8 mouse cellular contexts compared by ENCODE assay signal in genomic region chr17:33811142-33811516, GRCm38 (mm10). TPM values are rescaled to one million over a fixed set of nuclear protein-coding genes. Genes with fewer than 3 reads are reported as not detected.
DNase-seq lines count a peak whose midpoint lies in the region; ATAC-seq and TF ChIP-seq lines count a peak whose summit lies in the region.

No protein-coding gene starts in this region.

- TF ChIP-seq CTCF in CH12.LX (conservative IDR thresholded peaks at IDR 0.05 in 1 of 2, IDR thresholded peaks at IDR 0.05 in 1 of 2; ENCODE audit: low read depth in 2 of 2, low read length in 2 of 2): no peak
- no peak for TF ChIP-seq CTCF in heart, postnatal 0 days (IDR thresholded peaks at IDR 0.05; ENCODE audit: low read depth)
- TF ChIP-seq CTCF in lung, postnatal 0 days (IDR thresholded peaks at IDR 0.05): no peak

- H3K4me3 ChIP-seq in CH12.LX (replicated peaks in 1 of 3; ENCODE audit: low read depth in 2 of 3, low read length in 2 of 3, poor library complexity in 1 of 3): no peak overlapping the region
- H3K4me3 ChIP-seq in heart, postnatal 0 days (ENCODE audit: low read depth, low read length): peak overlapping the region; percentile 56
- peak overlapping the region; percentile 76 for H3K4me3 ChIP-seq in lung, postnatal 0 days (ENCODE audit: low read depth, low read length)

- no peak for TF ChIP-seq EP300 in CH12.LX (IDR thresholded peaks at IDR 0.05; ENCODE audit: low read length)
- no peak for TF ChIP-seq EP300 in heart, postnatal 0 days (IDR thresholded peaks at IDR 0.05; ENCODE audit: low read depth)
- no peak for TF ChIP-seq EP300 in lung, postnatal 0 days (IDR thresholded peaks at IDR 0.05)

- no peaks in the 10 kb centered on the region for H3K9me3 ChIP-seq in CH12.LX (replicated peaks; ENCODE audit: low read length)
- no peaks in the 10 kb centered on the region for H3K9me3 ChIP-seq in heart, postnatal 0 days (replicated peaks; ENCODE audit: control insufficient read depth, low read length)
- H3K9me3 ChIP-seq in lung, postnatal 0 days (ENCODE audit: low read length): no peaks in the 10 kb centered on the region

- H3K4me1 ChIP-seq in CH12.LX (ENCODE audit: control insufficient read depth in 1 of 2, insufficient read depth in 2 of 2): peaks cover 10 to 19% of the 10 kb centered on the region in 2 experiments
- no peaks in the 10 kb centered on the region for H3K4me1 ChIP-seq in heart, postnatal 0 days (ENCODE audit: control insufficient read depth, insufficient read depth)
- peaks cover 26% of the 10 kb centered on the region; the same call in 1 of the 2 replicates for H3K4me1 ChIP-seq in lung, postnatal 0 days (ENCODE audit: insufficient read depth, low read depth, low read length)

- H3K79me2 ChIP-seq in CH12.LX (replicated peaks; ENCODE audit: control insufficient read depth, extremely low read depth, insufficient read depth, poor library complexity, severe bottlenecking): no peaks in the 10 kb centered on the region

- ATAC-seq in heart, postnatal 0 days (ENCODE audit: insufficient read depth, low read depth): peak; percentile 36
- ATAC-seq in lung, postnatal 0 days: no peak
- no peak for ATAC-seq in granulocyte monocyte progenitor cell, adult 5-6 weeks (replicated peaks; ENCODE audit: poor library complexity, severe bottlenecking)

- TF ChIP-seq POLR2A in CH12.LX (IDR thresholded peaks at IDR 0.05; ENCODE audit: low read depth, low read length): no peak

- peak; percentile 52 for DNase-seq in adrenal gland, postnatal 14 days
- DNase-seq in adrenal gland, adult 18-20 months (ENCODE audit: low spot score in 2 of 2): no peak
- no peak for DNase-seq in CH12.LX (ENCODE audit: extremely low read depth)
- DNase-seq in heart, postnatal 0 days (ENCODE audit: low spot score): peak; percentile 34
- no peak for DNase-seq in lung, postnatal 0 days (ENCODE audit: low spot score)
- DNase-seq in frontal cortex, adult 2 months (ENCODE audit: extremely low spot score in 1 of 2, low spot score in 1 of 2): no peak
- no peak for DNase-seq in frontal cortex, postnatal 25 days (ENCODE audit: low spot score in 2 of 2)

- in situ Hi-C loops in CH12.LX (cut with MboI; ENCODE audit: low pct_ligation_motif_present, low pct_unique_long_range_greater_than_20kb, low sequenced_read_pairs): no loop called here

- H3K27me3 ChIP-seq in CH12.LX (replicated peaks): peaks cover 7% of the 10 kb centered on the region
- peaks cover 27% of the 10 kb centered on the region for H3K27me3 ChIP-seq in heart, postnatal 0 days (ENCODE audit: control insufficient read depth, insufficient read depth, low read length)
- no peaks in the 10 kb centered on the region for H3K27me3 ChIP-seq in lung, postnatal 0 days (replicated peaks; ENCODE audit: insufficient read depth, low read length)

- H3K36me3 ChIP-seq in CH12.LX (replicated peaks in 1 of 2; ENCODE audit: control insufficient read depth in 1 of 2, insufficient read depth in 1 of 2, low read length in 1 of 2): peaks cover 0 to 9% of the 10 kb centered on the region in 2 experiments
- no peaks in the 10 kb centered on the region for H3K36me3 ChIP-seq in heart, postnatal 0 days (replicated peaks; ENCODE audit: control insufficient read depth, insufficient read depth, low read length)
- no peaks in the 10 kb centered on the region for H3K36me3 ChIP-seq in lung, postnatal 0 days (ENCODE audit: insufficient read depth, low read length)

- H3K27ac ChIP-seq in CH12.LX (ENCODE audit: insufficient read depth, low read depth): no peak overlapping the region
- H3K27ac ChIP-seq in heart, postnatal 0 days (ENCODE audit: low read depth): peak overlapping the region; percentile 80
- H3K27ac ChIP-seq in lung, postnatal 0 days (ENCODE audit: low read length): peak overlapping the region; percentile 92

- dilution Hi-C loops in CH12.LX (cut with MboI; ENCODE audit: extremely low pct_ligation_motif_present, extremely low pct_unique_long_range_greater_than_20kb, low sequenced_read_pairs): no loop called here

- TF ChIP-seq RAD21 in CH12.LX (IDR thresholded peaks at IDR 0.05; ENCODE audit: low read depth, low read length): no peak

- H3K9ac ChIP-seq in CH12.LX (ENCODE audit: insufficient read depth, low read depth): no peak overlapping the region
- H3K9ac ChIP-seq in heart, postnatal 0 days (replicated peaks; ENCODE audit: low read depth, low read length): peak overlapping the region; percentile 37
- H3K9ac ChIP-seq in lung, postnatal 0 days (replicated peaks; ENCODE audit: low read depth): peak overlapping the region; percentile 75

- H3K4me2 ChIP-seq in CH12.LX (ENCODE audit: insufficient read depth, low read depth, poor library complexity, severe bottlenecking): peak overlapping the region; percentile 53; the same call in 1 of the 2 replicates
- peak overlapping the region; percentile 74 for H3K4me2 ChIP-seq in heart, postnatal 0 days (ENCODE audit: low read depth, low read length)
- H3K4me2 ChIP-seq in lung, postnatal 0 days (replicated peaks; ENCODE audit: low read depth, low read length): peak overlapping the region; percentile 81

- WGBS in heart, postnatal 0 days: under 1% methylated on average over 7 of the region's 7 CpGs
- WGBS in lung, postnatal 0 days: 10% methylated on average over 7 of the region's 7 CpGs

RNA-seq across cellular contexts. Expression of gene Kank3, which starts 0.8 kb away (rescaled TPM):
- 92.4 and 108 TPM in 2 replicates for total RNA-seq in adrenal gland, postnatal 14 days (2021)
- 10 to 100 TPM; 66.2 to 93.4 TPM for total RNA-seq in adrenal gland, adult 18-20 months (2021)
- total RNA-seq in CH12.LX (2012; rRNA removed) (10.8 and 15.7 TPM in 2 replicates), CH12.LX (2014; rRNA removed) (0.50 and 0.81 TPM in 2 replicates)
- 0.78 and 1.8 TPM in 2 replicates for polyA plus RNA-seq in CH12.LX (2012; ENCODE audit: insufficient read length, low read depth)
- 33.3 and 68.7 TPM in 2 replicates for total RNA-seq in heart, postnatal 0 days (2014; rRNA removed; ENCODE audit: low replicate concordance)
- polyA plus RNA-seq in heart, postnatal 0 days (2015; fragmentation: Nextera tagmentation; extraction: Ambion mirVana): 46.1 and 50.8 TPM in 2 replicates
- polyA plus RNA-seq in lung, postnatal 0 days (2015; fragmentation: Nextera tagmentation; extraction: Ambion mirVana): 186 and 211 TPM in 2 replicates
- 171 and 180 TPM in 2 replicates for polyA plus RNA-seq in frontal cortex, adult 2 months (2012; rRNA removed)
- total RNA-seq in granulocyte monocyte progenitor cell, adult 5-6 weeks (2014; fragmentation: Nextera tagmentation): 17.5 and 21.0 TPM in 2 replicates
- 5.3 and 5.5 TPM in 2 replicates for total RNA-seq in granulocyte monocyte progenitor cell, adult 5-6 weeks (2017)

RNA-seq across cellular contexts. Expression of gene Rps28, which starts 13.2 kb away (rescaled TPM):
- total RNA-seq in adrenal gland, postnatal 14 days (2021): 1,257 and 1,514 TPM in 2 replicates
- total RNA-seq in adrenal gland, adult 18-20 months (2021): 1,000 to 10,000 TPM; 1,292 to 1,451 TPM
- total RNA-seq in CH12.LX (2012; rRNA removed) (4,496 and 4,575 TPM in 2 replicates), CH12.LX (2014; rRNA removed) (696 and 765 TPM in 2 replicates)
- polyA plus RNA-seq in CH12.LX (2012; ENCODE audit: insufficient read length, low read depth): 782 and 837 TPM in 2 replicates
- total RNA-seq in heart, postnatal 0 days (2014; rRNA removed; ENCODE audit: low replicate concordance): 127 and 305 TPM in 2 replicates
- 622 and 631 TPM in 2 replicates for polyA plus RNA-seq in heart, postnatal 0 days (2015; fragmentation: Nextera tagmentation; extraction: Ambion mirVana)
- polyA plus RNA-seq in lung, postnatal 0 days (2015; fragmentation: Nextera tagmentation; extraction: Ambion mirVana): 906 and 1,023 TPM in 2 replicates
- polyA plus RNA-seq in frontal cortex, adult 2 months (2012; rRNA removed): 683 and 811 TPM in 2 replicates
- 3,502 and 3,517 TPM in 2 replicates for total RNA-seq in granulocyte monocyte progenitor cell, adult 5-6 weeks (2014; fragmentation: Nextera tagmentation)
- total RNA-seq in granulocyte monocyte progenitor cell, adult 5-6 weeks (2017): 2,416 and 2,576 TPM in 2 replicates

RNA-seq across cellular contexts. Expression of gene Ndufa7, which starts 13.2 kb away (rescaled TPM):
- 505 and 552 TPM in 2 replicates for total RNA-seq in adrenal gland, postnatal 14 days (2021)
- 100 to 1,000 TPM; 487 to 498 TPM for total RNA-seq in adrenal gland, adult 18-20 months (2021)
- total RNA-seq in CH12.LX (2012; rRNA removed): 316 and 364 TPM in 2 replicates
- total RNA-seq in CH12.LX (2014; rRNA removed): 168 and 194 TPM in 2 replicates
- 153 and 164 TPM in 2 replicates for polyA plus RNA-seq in CH12.LX (2012; ENCODE audit: insufficient read length, low read depth)
- 467 and 766 TPM in 2 replicates for total RNA-seq in heart, postnatal 0 days (2014; rRNA removed; ENCODE audit: low replicate concordance)
- polyA plus RNA-seq in heart, postnatal 0 days (2015; fragmentation: Nextera tagmentation; extraction: Ambion mirVana): 899 and 938 TPM in 2 replicates
- 455 and 501 TPM in 2 replicates for polyA plus RNA-seq in lung, postnatal 0 days (2015; fragmentation: Nextera tagmentation; extraction: Ambion mirVana)
- polyA plus RNA-seq in frontal cortex, adult 2 months (2012; rRNA removed): 316 and 318 TPM in 2 replicates
- total RNA-seq in granulocyte monocyte progenitor cell, adult 5-6 weeks (2014; fragmentation: Nextera tagmentation): 282 and 300 TPM in 2 replicates
- total RNA-seq in granulocyte monocyte progenitor cell, adult 5-6 weeks (2017): 133 and 200 TPM in 2 replicates

RNA-seq across cellular contexts. Expression of gene Angptl4, which starts 29.5 kb away (rescaled TPM):
- total RNA-seq in adrenal gland, postnatal 14 days (2021): 121 and 189 TPM in 2 replicates
- 100 to 1,000 TPM in 1 of 2 experiments, 10 to 100 TPM in 1; 47.8 to 111 TPM for total RNA-seq in adrenal gland, adult 18-20 months (2021)
- 8.0 and 9.4 TPM in 2 replicates for total RNA-seq in CH12.LX (2012; rRNA removed)
- 11.7 and 12.2 TPM in 2 replicates for total RNA-seq in CH12.LX (2014; rRNA removed)
- 6.3 and 6.8 TPM in 2 replicates for polyA plus RNA-seq in CH12.LX (2012; ENCODE audit: insufficient read length, low read depth)
- total RNA-seq in heart, postnatal 0 days (2014; rRNA removed; ENCODE audit: low replicate concordance): 35.2 and 79.3 TPM in 2 replicates
- 59.2 and 124 TPM in 2 replicates for polyA plus RNA-seq in heart, postnatal 0 days (2015; fragmentation: Nextera tagmentation; extraction: Ambion mirVana)
- 125 and 137 TPM in 2 replicates for polyA plus RNA-seq in lung, postnatal 0 days (2015; fragmentation: Nextera tagmentation; extraction: Ambion mirVana)
- 4.2 and 4.4 TPM in 2 replicates for polyA plus RNA-seq in frontal cortex, adult 2 months (2012; rRNA removed)
- 13.2 and 22.6 TPM in 2 replicates for total RNA-seq in granulocyte monocyte progenitor cell, adult 5-6 weeks (2014; fragmentation: Nextera tagmentation)
- 10.3 and 11.1 TPM in 2 replicates for total RNA-seq in granulocyte monocyte progenitor cell, adult 5-6 weeks (2017)

RNA-seq across cellular contexts. Expression of gene Cd320, which starts 31.8 kb away (rescaled TPM):
- total RNA-seq in adrenal gland, postnatal 14 days (2021): 31.5 and 36.5 TPM in 2 replicates
- 10 to 100 TPM; 24.0 to 39.7 TPM for total RNA-seq in adrenal gland, adult 18-20 months (2021)
- 53.7 and 57.1 TPM in 2 replicates for total RNA-seq in CH12.LX (2012; rRNA removed)
- 67.1 and 84.2 TPM in 2 replicates for total RNA-seq in CH12.LX (2014; rRNA removed)
- 45.3 and 50.9 TPM in 2 replicates for polyA plus RNA-seq in CH12.LX (2012; ENCODE audit: insufficient read length, low read depth)
- total RNA-seq in heart, postnatal 0 days (2014; rRNA removed; ENCODE audit: low replicate concordance): 17.3 and 24.0 TPM in 2 replicates
- polyA plus RNA-seq in heart, postnatal 0 days (2015; fragmentation: Nextera tagmentation; extraction: Ambion mirVana): 37.3 and 41.6 TPM in 2 replicates
- polyA plus RNA-seq in lung, postnatal 0 days (2015; fragmentation: Nextera tagmentation; extraction: Ambion mirVana): 37.6 and 39.3 TPM in 2 replicates
- 30.1 and 31.8 TPM in 2 replicates for polyA plus RNA-seq in frontal cortex, adult 2 months (2012; rRNA removed)
- total RNA-seq in granulocyte monocyte progenitor cell, adult 5-6 weeks (2014; fragmentation: Nextera tagmentation): 21.9 and 35.5 TPM in 2 replicates
- total RNA-seq in granulocyte monocyte progenitor cell, adult 5-6 weeks (2017): 20.3 and 31.3 TPM in 2 replicates

Comparison
In these comparisons a context has a peak if more than half of its experiments do, and no peak if none do; other contexts are left out.
1. DNase-seq: peak in adrenal gland, postnatal 14 days (single experiment) and heart, postnatal 0 days (single experiment); none in adrenal gland, adult 18-20 months (0 of 2), CH12.LX (single experiment), lung, postnatal 0 days (single experiment), frontal cortex, adult 2 months (0 of 2) and frontal cortex, postnatal 25 days (0 of 2).
2. H3K4me3 ChIP-seq: peak in heart, postnatal 0 days (single experiment) and lung, postnatal 0 days (single experiment); none in CH12.LX (0 of 3).
3. Peak in every context shown above with its lines, with median percentiles within 50 percentile points of each other: H3K4me2 ChIP-seq.